Comparison of ENCODE assay signal across 16 mouse cellular contexts in the genomic region with DNA sequence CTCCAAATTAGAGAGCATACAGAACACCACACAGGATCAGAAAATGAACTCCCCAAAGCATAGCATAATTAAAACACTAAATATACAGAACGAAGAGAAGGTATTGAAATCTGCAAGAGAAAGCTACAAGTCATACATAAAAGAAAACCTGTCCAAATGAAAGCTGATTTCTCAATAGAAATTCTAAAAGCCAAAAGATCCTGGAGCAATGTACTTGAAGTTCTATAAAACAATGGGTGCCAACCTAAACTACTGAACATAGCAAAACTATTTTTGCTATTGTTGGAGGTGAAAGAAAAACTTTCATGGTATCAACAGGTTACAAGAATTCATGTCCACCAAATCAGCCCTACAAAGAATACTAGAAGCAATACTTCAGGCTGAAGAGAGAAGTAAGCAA.
"Had no signal": no experiment of that assay in that cellular context is flagged by ENCODE, and none has a peak within 500 bp of the region (broad histone marks: within the 10 kb centered on the region; RNA-seq: fewer than 3 reads in every experiment).

No protein-coding gene starts in this region.

- H3K4me1 ChIP-seq: neural tube, embryonic 13.5 days; neural tube, embryonic 15.5 days; stomach, embryonic 15.5 days had no signal

- H3K9ac ChIP-seq: neural tube, embryonic 13.5 days; neural tube, embryonic 15.5 days; stomach, embryonic 15.5 days had no signal

- H3K27me3 ChIP-seq: neural tube, embryonic 13.5 days; neural tube, embryonic 15.5 days; stomach, embryonic 15.5 days had no signal

- DNase-seq: retina, postnatal 1 day; right cerebral cortex, adult 18-20 months; right cerebral cortex, postnatal 14 days; right cerebral cortex, postnatal 25 days; right cerebral cortex, postnatal 4 days; spleen, adult 18-20 months; thymus, adult 18-20 months; thymus, adult 2 months; thymus, postnatal 14 days; thymus, postnatal 25 days; thymus, postnatal 36 days; thymus, postnatal 4 days had no signal

- H3K36me3 ChIP-seq: stomach, embryonic 15.5 days had no signal

- H3K4me3 ChIP-seq: neural tube, embryonic 13.5 days; neural tube, embryonic 15.5 days; stomach, embryonic 15.5 days had no signal

- H3K4me2 ChIP-seq: neural tube, embryonic 13.5 days; neural tube, embryonic 15.5 days; stomach, embryonic 15.5 days had no signal

- H3K9me3 ChIP-seq: stomach, embryonic 15.5 days had no signal

- H3K27ac ChIP-seq: neural tube, embryonic 13.5 days; neural tube, embryonic 15.5 days; stomach, embryonic 15.5 days; stomach, postnatal 0 days had no signal
